Mouse (Mus musculus) liver, embryonic 14.5 days (tissue): ENCODE results near the gene Txndc12. TPM values are rescaled to one million over a fixed set of nuclear protein-coding genes. Genes with fewer than 3 reads are reported as not detected.

Source experiments
- ATAC-seq: fragments of 200-750 bp; cut with Nextera tagmentation; 2 replicates; pipeline ENCODE4 v1.8.0; 2017; ENCODE audit warnings: moderate number of reproducible peaks, mild to moderate bottlenecking, moderate library complexity; ENCODE audit not compliant: insufficient read depth
- DNase-seq, 3 experiments: peaks; one replicate each; pipeline ENCODE4 v3.0.0-alpha.2; 2012 to 2013; ENCODE audit warnings: low read depth in 3 of 3, low spot score in 3 of 3
- H3K27ac ChIP-seq: fragments of 300-500 bp; sonication (generic); 2 replicates; pipeline ENCODE4 v1.5.1; 2014; ENCODE audit warnings: moderate library complexity, mild to moderate bottlenecking, control low read depth, inconsistent platforms
- H3K27me3 ChIP-seq: fragments of 300-500 bp; sonication (generic); 2 replicates; pipeline ENCODE4 v1.6.1; 2014; ENCODE audit warnings: mild to moderate bottlenecking, low read length, moderate library complexity; ENCODE audit not compliant: control insufficient read depth, insufficient read depth
- H3K36me3 ChIP-seq: fragments of 300-500 bp; sonication (generic); replicated peaks from 2 replicates; pipeline ENCODE4 v1.6.1; 2014; ENCODE audit warnings: low read depth; ENCODE audit not compliant: control insufficient read depth, insufficient read depth
- H3K4me1 ChIP-seq, 2 experiments: fragments of 200-500 bp in 1 of 2; fragments of 300-500 bp in 1 of 2; sonication (generic) in 1 of 2; replicated peaks; 2 replicates each; pipeline ENCODE4 v1.6.1; 2012 to 2014; ENCODE audit warnings: antibody characterized with exemption in 1 of 2, inconsistent platforms in 1 of 2, low read length in 1 of 2; ENCODE audit not compliant: control insufficient read depth in 2 of 2, insufficient read depth in 2 of 2
- H3K4me2 ChIP-seq: fragments of 300-500 bp; sonication (generic); 2 replicates; pipeline ENCODE4 v1.6.1; 2014; ENCODE audit warnings: low read depth, mild to moderate bottlenecking, control low read depth, moderate library complexity
- H3K4me3 ChIP-seq, 2 experiments: fragments of 200-500 bp in 1 of 2; fragments of 300-500 bp in 1 of 2; sonication (generic) in 1 of 2; 2 replicates each; pipeline ENCODE4 v1.5.1; 2012 to 2014; ENCODE audit warnings: low read depth in 2 of 2, low read length in 2 of 2, mild to moderate bottlenecking in 2 of 2, control low read depth in 1 of 2, inconsistent platforms in 1 of 2, moderate library complexity in 1 of 2; ENCODE audit not compliant: insufficient read depth in 1 of 2
- H3K9ac ChIP-seq: fragments of 300-500 bp; sonication (generic); replicated peaks from 2 replicates; pipeline ENCODE4 v1.6.1; 2014; ENCODE audit warnings: mild to moderate bottlenecking, control low read depth, moderate library complexity
- H3K9me3 ChIP-seq: fragments of 300-500 bp; sonication (generic); 2 replicates; pipeline ENCODE4 v1.6.1; 2016; ENCODE audit warnings: low read length, mixed read lengths; ENCODE audit not compliant: control insufficient read depth
- CTCF ChIP-seq: IDR thresholded peaks from 2 replicates; pipeline ENCODE4 v1.5.1; 2016; ENCODE audit warnings: antibody characterized with exemption, low read depth, control low read depth
- EP300 ChIP-seq: IDR thresholded peaks from 2 replicates; pipeline ENCODE4 v1.6.1; 2016; ENCODE audit warnings: antibody characterized with exemption, low read depth
- WGBS: fragments of 180-500 bp; shearing (Covaris S2); extraction: QIAGEN DNeasy Blood & Tissue Kit; methylation state at CpG from one replicate; pipeline ENCODE4 v1.1.7; 2014; ENCODE audit not compliant: insufficient replicate concordance; 5-methylcytosine and 5-hydroxymethylcytosine counted together
- polyA plus RNA-seq, 2 experiments: library from polyadenylated mRNA; depleted of rRNA in 1 of 2; stranded (reverse) in 1 of 2; unstranded in 1 of 2; fragments of >200 nt; fragmentation: Nextera tagmentation in 1 of 2; extraction: Ambion mirVana in 1 of 2; gene quantifications; 2 replicates each; pipeline versions ENCODE4 v1.2.1 to v1.2.3; 2012 to 2014

Txndc12 gene
- polyA plus RNA-seq, 2 experiments: 12.4 to 25.1 TPM

DNA sequence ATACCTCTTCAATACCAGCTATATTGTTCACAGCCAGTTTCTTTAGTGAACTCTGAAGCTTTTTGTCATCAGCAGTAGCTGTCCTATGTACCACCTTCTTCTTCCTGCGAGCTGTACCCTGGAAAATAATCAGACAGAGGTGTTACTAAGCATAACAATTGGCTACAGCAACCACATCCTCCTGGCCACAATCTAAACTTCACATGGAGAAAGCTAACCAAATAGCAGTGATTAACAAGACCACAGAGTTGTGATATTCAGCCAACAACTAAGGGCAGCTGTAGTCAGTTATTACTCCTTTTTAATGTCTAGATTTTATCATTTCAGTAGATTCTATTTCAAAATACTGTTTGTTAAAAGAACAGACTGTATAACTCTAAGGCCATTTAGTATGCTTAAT lies 8.3 kb upstream of the Txndc12 start:
- Histone ChIP-seq H3K4me1 (no peaks in the 10 kb centered on the region), H3K9ac (no peak overlapping the region), H3K4me3 (no peak overlapping the region), H3K36me3 (peaks cover 38% of the 10 kb centered on the region), H3K27ac (no peak overlapping the region), H3K4me2 (no peak overlapping the region), H3K9me3 (no peaks in the 10 kb centered on the region), H3K27me3 (no peaks in the 10 kb centered on the region)
- DNase-seq (no peak), ATAC-seq (no peak)
- no peak for TF ChIP-seq CTCF
- TF ChIP-seq EP300: no peak
- WGBS: 61% methylated on average over 1 of the region's 1 CpGs

- Histone ChIP-seq H3K4me2 (no peak overlapping the region), H3K27me3 (no peaks in the 10 kb centered on the region), H3K27ac (no peak overlapping the region), H3K4me3 (no peak overlapping the region), H3K4me1 (peaks cover under 1% of the 10 kb centered on the region in 2 experiments; a peak in 2 of 4 replicates), H3K36me3 (peaks cover 37% of the 10 kb centered on the region), H3K9me3 (no peaks in the 10 kb centered on the region), H3K9ac (no peak overlapping the region)
- TF ChIP-seq CTCF (no peak), EP300 (no peak)
- WGBS: 69% methylated on average over 2 of the region's 2 CpGs
- ATAC-seq: no peak
- DNase-seq: no peak
Observed at GRCm38 (mm10) chr4:108826643-108827042, 7.8 kb upstream of the Txndc12 start.

GRCm38 (mm10) chr4:108830698-108831097 lies 3.7 kb upstream of the Txndc12 start:
- Histone ChIP-seq H3K27me3 (no peaks in the 10 kb centered on the region), H3K4me2 (no peak overlapping the region), H3K4me3 (no peak overlapping the region), H3K9me3 (no peaks in the 10 kb centered on the region), H3K4me1 (peaks cover 7 to 14% of the 10 kb centered on the region in 2 experiments), H3K9ac (no peak overlapping the region), H3K27ac (no peak overlapping the region), H3K36me3 (peaks cover 12% of the 10 kb centered on the region)
- DNase-seq: no peak
- TF ChIP-seq CTCF: no peak
- no peak for TF ChIP-seq EP300
- no peak for ATAC-seq
- WGBS: 77% methylated on average over 1 of the region's 1 CpGs

DNA sequence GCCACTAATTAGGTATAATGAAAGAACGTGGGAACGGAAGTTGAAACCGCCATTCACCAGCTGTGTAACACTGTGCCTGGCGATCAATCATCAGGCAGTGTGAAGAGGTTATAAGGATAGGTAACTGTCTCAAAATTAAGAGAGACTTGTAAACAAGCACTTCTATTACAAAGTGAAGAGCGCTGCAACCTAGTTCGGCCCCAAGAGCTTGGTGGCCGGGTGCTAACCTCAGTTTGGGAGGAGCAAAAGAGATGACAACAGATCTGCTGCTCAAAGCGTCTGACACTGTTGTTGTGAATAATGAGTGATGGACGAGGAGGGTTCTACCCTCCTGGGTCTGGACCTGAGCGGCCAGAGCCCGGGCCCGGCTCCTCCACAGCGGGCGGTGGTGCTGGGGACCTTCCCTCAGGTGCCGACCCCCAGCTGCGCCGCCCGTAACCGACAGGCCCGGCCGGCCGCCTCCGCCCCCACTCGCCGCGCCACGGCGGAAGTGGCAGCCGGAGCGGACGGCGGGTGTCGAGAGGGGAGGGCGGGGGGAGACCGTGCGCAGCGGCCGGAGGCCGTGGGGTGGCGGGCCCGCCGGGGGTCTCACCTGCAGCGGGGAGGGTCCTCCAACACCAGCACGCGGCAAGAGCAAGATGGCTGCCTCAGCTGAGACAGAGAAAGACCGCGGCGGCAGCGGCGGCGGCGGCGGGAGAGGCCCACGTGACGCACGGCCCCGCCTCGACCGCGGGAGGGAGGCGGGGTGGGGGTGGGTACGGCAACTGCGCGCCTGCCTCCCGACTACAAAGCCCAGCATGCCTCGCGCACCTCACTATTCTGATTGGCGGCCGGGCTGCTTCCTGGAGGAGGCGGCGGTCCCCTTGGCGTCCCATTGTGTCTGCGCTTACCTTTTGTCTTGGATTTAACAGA lies 1.2 kb upstream of the Txndc12 start, which contains the start of gene Btf3l4:
Gene Btf3l4 (minus strand): TSS at position 699 of the 912 bp plus-strand sequence.
- DNase-seq (peak; percentile 86 to 88 (median 88)), ATAC-seq (peak; percentile 94)
- no peaks in the 10 kb centered on the region for H3K9me3 ChIP-seq
- peaks cover 4% of the 10 kb centered on the region; the same call in 1 of the 2 replicates for H3K36me3 ChIP-seq
- H3K4me3 ChIP-seq: peak within 1 kb of the TSS; percentile 98 to 99
- 0% methylated on average over 67 of the region's 73 CpGs for WGBS
- H3K4me2 ChIP-seq: peak within 1 kb of the TSS; percentile 94
- TF ChIP-seq EP300: no peak
- TF ChIP-seq CTCF: no peak
- no peaks in the 10 kb centered on the region for H3K27me3 ChIP-seq
- peak within 1 kb of the TSS; percentile 90 for H3K9ac ChIP-seq
- H3K27ac ChIP-seq: peak within 1 kb of the TSS; percentile 89
- H3K4me1 ChIP-seq: peaks cover 7 to 15% of the 10 kb centered on the region in 2 experiments

GRCm38 (mm10) chr4:108833828-108834114 lies 630 bp upstream of the Txndc12 start:
- H3K4me2 ChIP-seq: peak overlapping the region; percentile 94
- TF ChIP-seq CTCF: no peak
- TF ChIP-seq EP300: 0 out of 2 replicates have a peak, but pooled peaks have one; percentile 5
- H3K27me3 ChIP-seq: no peaks in the 10 kb centered on the region
- peak overlapping the region; percentile 89 for H3K27ac ChIP-seq
- no peaks in the 10 kb centered on the region for H3K9me3 ChIP-seq
- peaks cover 4% of the 10 kb centered on the region; the same call in 1 of the 2 replicates for H3K36me3 ChIP-seq
- 0% methylated on average over 6 of the region's 6 CpGs for WGBS
- peaks cover 7 to 15% of the 10 kb centered on the region in 2 experiments for H3K4me1 ChIP-seq
- DNase-seq: no peak
- no peak; the same call in 1 of the 2 replicates for ATAC-seq
- H3K4me3 ChIP-seq: peak overlapping the region; percentile 85 to 98
- H3K9ac ChIP-seq: peak overlapping the region; percentile 79
